ENCODE assay signal across 8 mouse cellular contexts in the genomic region with DNA sequence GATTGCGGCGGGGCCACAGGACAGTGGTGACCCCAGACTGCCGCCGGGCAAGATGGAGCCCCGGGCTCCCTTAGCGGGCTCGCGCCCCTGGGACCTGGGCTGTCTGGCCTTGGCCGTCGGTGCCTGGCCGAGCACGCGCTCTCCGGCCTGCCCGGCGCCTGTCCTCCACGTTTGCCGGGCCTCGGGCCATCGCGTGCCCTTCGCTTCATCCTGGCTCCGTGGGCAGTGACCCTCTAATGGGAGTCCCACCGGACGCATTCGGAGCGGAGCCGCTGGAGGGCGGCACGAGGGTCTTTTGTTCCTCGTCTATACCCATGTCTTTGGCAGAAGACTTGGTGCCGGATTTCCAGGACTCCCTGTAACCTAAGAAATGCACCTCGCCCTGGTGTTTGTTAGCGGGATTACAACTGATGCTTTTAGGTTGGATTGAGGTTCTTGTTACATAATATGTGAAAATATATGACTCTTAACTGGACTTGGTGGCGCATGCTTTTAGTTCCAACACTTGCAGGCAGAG. TPM values are rescaled to one million over a fixed set of nuclear protein-coding genes. Genes with fewer than 3 reads are reported as not detected.
DNase-seq lines count a peak whose midpoint lies in the region; ATAC-seq and TF ChIP-seq lines count a peak whose summit lies in the region.

No protein-coding gene starts in this region.

- peak overlapping the region; percentile 57 for H3K9ac ChIP-seq in embryonic facial prominence, embryonic 15.5 days
- H3K9ac ChIP-seq in kidney, embryonic 14.5 days (ENCODE audit: low read depth, low read length): peak overlapping the region; percentile 79
- peak overlapping the region; percentile 62 for H3K9ac ChIP-seq in limb, embryonic 15.5 days

- H3K4me2 ChIP-seq in embryonic facial prominence, embryonic 15.5 days (replicated peaks): peak overlapping the region; percentile 65
- peak overlapping the region; percentile 52 for H3K4me2 ChIP-seq in kidney, embryonic 14.5 days (replicated peaks; ENCODE audit: low read depth, low read length)
- peak overlapping the region; percentile 70 for H3K4me2 ChIP-seq in limb, embryonic 15.5 days

- TF ChIP-seq CTCF in bone marrow, adult 2 months (IDR thresholded peaks at IDR 0.05; ENCODE audit: control insufficient read depth, insufficient read depth, low read length): no peak

- no peaks in the 10 kb centered on the region for H3K27me3 ChIP-seq in embryonic facial prominence, embryonic 15.5 days
- H3K27me3 ChIP-seq in kidney, embryonic 14.5 days (ENCODE audit: control insufficient read depth, insufficient read depth, low read length): no peaks in the 10 kb centered on the region
- H3K27me3 ChIP-seq in limb, embryonic 15.5 days: no peaks in the 10 kb centered on the region

- DNase-seq in 416B (ENCODE audit: low read depth): peak; percentile 95
- DNase-seq in heart, adult 9 months (ENCODE audit: low spot score in 2 of 2): peak; percentile 78 to 88
- peak; percentile 61 to 71 for DNase-seq in monocyte, adult 2 months (ENCODE audit: low read depth in 1 of 2, low spot score in 2 of 2)
- peak; percentile 81 to 86 for DNase-seq in spleen, postnatal 4 days (ENCODE audit: low spot score in 2 of 2)

- H3K4me3 ChIP-seq in bone marrow, adult 2 months (replicated peaks; ENCODE audit: control insufficient read depth, low read depth, low read length): peak overlapping the region; percentile 62
- peak overlapping the region; percentile 66 for H3K4me3 ChIP-seq in embryonic facial prominence, embryonic 15.5 days (replicated peaks)
- peak overlapping the region; percentile 52 for H3K4me3 ChIP-seq in kidney, embryonic 14.5 days (ENCODE audit: low read length)
- H3K4me3 ChIP-seq in limb, embryonic 15.5 days: peak overlapping the region; percentile 63

- TF ChIP-seq POLR2A in bone marrow, adult 2 months (IDR thresholded peaks at IDR 0.05; ENCODE audit: borderline replicate concordance, control insufficient read depth, low read depth, low read length): no peak; the same call in 1 of the 2 replicates

- peak; percentile 27 for ATAC-seq in embryonic facial prominence, embryonic 15.5 days (ENCODE audit: insufficient number of reproducible peaks, low FRiP score, low TSS enrichment, low read depth)
- peak; percentile 48 for ATAC-seq in kidney, embryonic 14.5 days (ENCODE audit: low FRiP score, low TSS enrichment)
- ATAC-seq in limb, embryonic 15.5 days (ENCODE audit: insufficient number of reproducible peaks, low FRiP score, low TSS enrichment, low read depth): no peak

- under 1% methylated on average over 35 of the region's 35 CpGs for WGBS in bone marrow, adult 2 months
- 1% methylated on average over 34 of the region's 35 CpGs for WGBS in embryonic facial prominence, embryonic 15.5 days
- WGBS in kidney, embryonic 14.5 days: under 1% methylated on average over 29 of the region's 35 CpGs
- under 1% methylated on average over 35 of the region's 35 CpGs for WGBS in limb, embryonic 15.5 days

- H3K27ac ChIP-seq in bone marrow, adult 2 months (ENCODE audit: control insufficient read depth, insufficient read depth, low read depth, low read length, poor library complexity): peak overlapping the region; percentile 98
- H3K27ac ChIP-seq in embryonic facial prominence, embryonic 15.5 days (replicated peaks): peak overlapping the region; percentile 93
- H3K27ac ChIP-seq in kidney, embryonic 14.5 days (ENCODE audit: low read depth, low read length): peak overlapping the region; percentile 95
- peak overlapping the region; percentile 95 for H3K27ac ChIP-seq in limb, embryonic 15.5 days

- peaks cover 1% of the 10 kb centered on the region; the same call in 1 of the 2 replicates for H3K4me1 ChIP-seq in bone marrow, adult 2 months (ENCODE audit: control insufficient read depth, insufficient read depth, low read length)
- H3K4me1 ChIP-seq in embryonic facial prominence, embryonic 15.5 days: peaks cover 9% of the 10 kb centered on the region; the same call in 1 of the 2 replicates
- 0 out of 2 replicates have a peak, but pooled peaks cover 9% of the 10 kb centered on the region for H3K4me1 ChIP-seq in kidney, embryonic 14.5 days (ENCODE audit: control insufficient read depth, insufficient read depth, low read length)
- H3K4me1 ChIP-seq in limb, embryonic 15.5 days: peaks cover 10% of the 10 kb centered on the region

- 0 out of 2 replicates have a peak, but pooled peaks cover 5% of the 10 kb centered on the region for H3K36me3 ChIP-seq in embryonic facial prominence, embryonic 15.5 days
- peaks cover 7% of the 10 kb centered on the region; the same call in 1 of the 2 replicates for H3K36me3 ChIP-seq in kidney, embryonic 14.5 days (ENCODE audit: control insufficient read depth, insufficient read depth, low read length)
- no peaks in the 10 kb centered on the region for H3K36me3 ChIP-seq in limb, embryonic 15.5 days

- no peaks in the 10 kb centered on the region for H3K9me3 ChIP-seq in embryonic facial prominence, embryonic 15.5 days (replicated peaks)
- H3K9me3 ChIP-seq in kidney, embryonic 14.5 days (ENCODE audit: control insufficient read depth, low read length): no peaks in the 10 kb centered on the region
- H3K9me3 ChIP-seq in limb, embryonic 15.5 days: no peaks in the 10 kb centered on the region

RNA-seq across cellular contexts. Expression of a gene that starts 1.1 kb away (rescaled TPM):
- polyA plus RNA-seq in bone marrow, adult 2 months (2011; ENCODE audit: insufficient read depth, insufficient read length, low replicate concordance, missing spikeins): 9.2 and 17.4 TPM in 2 replicates
- 27.7 and 29.4 TPM in 2 replicates for polyA plus RNA-seq in embryonic facial prominence, embryonic 15.5 days (2015; fragmentation: Nextera tagmentation; extraction: Ambion mirVana)
- 27.4 and 31.5 TPM in 2 replicates for polyA plus RNA-seq in kidney, embryonic 14.5 days (2014; fragmentation: Nextera tagmentation; extraction: Ambion mirVana)
- 25.9 and 26.4 TPM in 2 replicates for polyA plus RNA-seq in limb, embryonic 15.5 days (2015; fragmentation: Nextera tagmentation; extraction: Ambion mirVana)

RNA-seq across cellular contexts. Expression of a gene that starts 34.5 kb away (rescaled TPM):
- 21.8 and 27.4 TPM in 2 replicates for polyA plus RNA-seq in bone marrow, adult 2 months (2011; ENCODE audit: insufficient read depth, insufficient read length, low replicate concordance, missing spikeins)
- polyA plus RNA-seq in embryonic facial prominence, embryonic 15.5 days (2015; fragmentation: Nextera tagmentation; extraction: Ambion mirVana): 23.1 and 24.8 TPM in 2 replicates
- 46.7 and 47.7 TPM in 2 replicates for polyA plus RNA-seq in kidney, embryonic 14.5 days (2014; fragmentation: Nextera tagmentation; extraction: Ambion mirVana)
- polyA plus RNA-seq in limb, embryonic 15.5 days (2015; fragmentation: Nextera tagmentation; extraction: Ambion mirVana): 22.1 and 25.2 TPM in 2 replicates
